Mouse (Mus musculus) stomach, embryonic 14.5 days (tissue): Measurements from ENCODE around the gene Chn2. TPM values are rescaled to one million over a fixed set of nuclear protein-coding genes. Genes with fewer than 3 reads are reported as not detected.
A peak's percentile ranks its signal among the peaks of the same experiment; 100 is the strongest.

Experiments
- ATAC-seq: fragments of 200-750 bp; cut with Nextera tagmentation; 2 replicates; pipeline ENCODE4 v1.8.0; 2017; ENCODE audit warnings: low read depth, moderate TSS enrichment; ENCODE audit not compliant: insufficient number of reproducible peaks, insufficient read depth, low FRiP score
- H3K27ac ChIP-seq: fragments of 300-500 bp; sonication (generic); 2 replicates; pipeline ENCODE4 v1.5.1; 2014; ENCODE audit warnings: mild to moderate bottlenecking, low read length, moderate library complexity, mixed read lengths
- H3K27me3 ChIP-seq: fragments of 300-500 bp; sonication (generic); 2 replicates; pipeline ENCODE4 v1.6.1; 2014; ENCODE audit warnings: low read length, control low read depth, mixed read lengths; ENCODE audit not compliant: control insufficient read depth, insufficient read depth
- H3K36me3 ChIP-seq: fragments of 300-500 bp; sonication (generic); 2 replicates; pipeline ENCODE4 v1.6.1; 2014; ENCODE audit warnings: mild to moderate bottlenecking, control low read depth, low read length, moderate library complexity, mixed read lengths; ENCODE audit not compliant: control insufficient read depth, insufficient read depth
- H3K4me1 ChIP-seq: fragments of 300-500 bp; sonication (generic); 2 replicates; pipeline ENCODE4 v1.6.1; 2014; ENCODE audit warnings: low read length, control low read depth, mixed read lengths; ENCODE audit not compliant: control insufficient read depth, insufficient read depth
- H3K4me2 ChIP-seq: fragments of 300-500 bp; sonication (generic); replicated peaks from 2 replicates; pipeline ENCODE4 v1.6.1; 2014; ENCODE audit warnings: low read depth, low read length, control low read depth
- H3K4me3 ChIP-seq: fragments of 300-500 bp; sonication (generic); 2 replicates; pipeline ENCODE4 v1.5.1; 2014; ENCODE audit warnings: low read depth, low read length, control low read depth
- H3K9ac ChIP-seq: fragments of 300-500 bp; sonication (generic); replicated peaks from 2 replicates; pipeline ENCODE4 v1.6.1; 2014; ENCODE audit warnings: low read depth, mild to moderate bottlenecking, control low read depth, low read length, moderate library complexity, mixed read lengths
- H3K9me3 ChIP-seq: fragments of 300-500 bp; sonication (generic); 2 replicates; pipeline ENCODE4 v1.6.1; 2016; ENCODE audit warnings: low read depth, low read length, control low read depth; ENCODE audit not compliant: control insufficient read depth
- WGBS: fragments of 180-500 bp; shearing (Covaris S2); extraction: QIAGEN DNeasy Blood & Tissue Kit; methylation state at CpG from one replicate; pipeline ENCODE4 v1.1.7; 2014; 5-methylcytosine and 5-hydroxymethylcytosine counted together
- polyA plus RNA-seq: library from polyadenylated mRNA; unstranded; fragments of >200 nt; fragmentation: Nextera tagmentation; extraction: Ambion mirVana; gene quantifications from 2 replicates; pipeline ENCODE4 v1.2.1, GENCODE M21; 2014

Chn2 gene
- polyA plus RNA-seq, 1 experiment from 2014 or later = 19.1 TPM

DNA sequence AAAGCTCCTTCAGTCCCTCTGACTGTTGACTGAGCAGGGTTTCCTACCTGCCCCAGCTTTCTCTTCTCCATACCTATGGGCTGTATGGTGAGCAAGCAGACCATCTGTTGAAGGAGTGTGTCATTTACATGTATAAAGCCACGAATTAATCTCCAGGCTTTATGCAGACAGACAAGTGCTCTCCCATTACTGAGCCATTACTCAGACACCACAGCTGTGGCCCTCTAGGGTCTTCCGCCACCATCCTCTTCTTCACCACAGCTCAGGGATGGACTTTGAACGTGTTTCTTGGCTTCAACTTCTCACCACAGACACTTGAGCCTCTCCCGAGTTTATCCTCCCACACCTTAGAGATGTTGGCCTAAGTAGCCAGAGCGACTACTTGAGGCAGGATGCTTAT is 219.1 kb downstream of the Chn2 start:
- no peaks in the 10 kb centered on the region for H3K4me1 ChIP-seq
- H3K27me3 ChIP-seq = no peaks in the 10 kb centered on the region
- H3K4me3 ChIP-seq = no peak overlapping the region
- no peaks in the 10 kb centered on the region for H3K9me3 ChIP-seq
- no peak for ATAC-seq
- 79% methylated on average over 5 of the region's 5 CpGs for WGBS
- no peak overlapping the region for H3K27ac ChIP-seq
- H3K36me3 ChIP-seq = no peaks in the 10 kb centered on the region
- no peak overlapping the region for H3K4me2 ChIP-seq
- H3K9ac ChIP-seq = no peak overlapping the region

DNA sequence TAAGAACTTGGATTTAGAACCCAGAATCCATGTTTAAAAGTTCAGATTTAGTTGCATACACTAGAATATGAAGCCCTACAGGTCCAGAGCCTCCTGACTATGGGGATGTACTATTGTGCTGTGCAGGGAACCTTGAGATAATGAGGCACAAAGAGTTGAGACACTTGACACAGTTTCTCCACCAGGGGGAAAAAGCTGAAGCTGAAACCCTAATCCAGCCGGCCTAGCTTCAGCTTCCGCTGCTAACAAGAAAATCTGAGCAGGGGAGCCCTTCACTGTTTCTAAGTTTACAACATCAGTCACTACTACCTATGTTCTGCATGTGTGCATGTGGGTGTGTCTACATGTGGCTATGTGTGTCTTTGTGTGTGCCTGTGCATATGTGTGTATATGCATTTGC is 223.4 kb downstream of the Chn2 start:
- Histone ChIP-seq H3K4me1 (no peaks in the 10 kb centered on the region), H3K4me3 (no peak overlapping the region), H3K36me3 (no peaks in the 10 kb centered on the region), H3K9me3 (no peaks in the 10 kb centered on the region), H3K27me3 (no peaks in the 10 kb centered on the region), H3K27ac (no peak overlapping the region), H3K4me2 (no peak overlapping the region), H3K9ac (no peak overlapping the region)
- WGBS = 63% methylated on average over 2 of the region's 2 CpGs
- no peak for ATAC-seq

- H3K9me3 ChIP-seq = no peaks in the 10 kb centered on the region
- no peak overlapping the region for H3K4me3 ChIP-seq
- H3K27ac ChIP-seq = no peak overlapping the region
- no peaks in the 10 kb centered on the region for H3K4me1 ChIP-seq
- H3K4me2 ChIP-seq = no peak overlapping the region
- ATAC-seq = no peak
- H3K9ac ChIP-seq = no peak overlapping the region
- 97% methylated on average over 2 of the region's 2 CpGs for WGBS
- H3K36me3 ChIP-seq = no peaks in the 10 kb centered on the region
- H3K27me3 ChIP-seq = no peaks in the 10 kb centered on the region
Observed at GRCm38 (mm10) chr6:54263890-54264289, 224.5 kb downstream of the Chn2 start.

GRCm38 (mm10) chr6:54264537-54264936 is 225.2 kb downstream of the Chn2 start:
- no peak for ATAC-seq
- H3K27ac ChIP-seq = no peak overlapping the region
- H3K36me3 ChIP-seq = no peaks in the 10 kb centered on the region
- H3K9ac ChIP-seq = no peak overlapping the region
- H3K27me3 ChIP-seq = no peaks in the 10 kb centered on the region
- 73% methylated on average over 7 of the region's 7 CpGs for WGBS
- no peaks in the 10 kb centered on the region for H3K9me3 ChIP-seq
- no peak overlapping the region for H3K4me3 ChIP-seq
- H3K4me1 ChIP-seq = no peaks in the 10 kb centered on the region
- H3K4me2 ChIP-seq = no peak overlapping the region

DNA sequence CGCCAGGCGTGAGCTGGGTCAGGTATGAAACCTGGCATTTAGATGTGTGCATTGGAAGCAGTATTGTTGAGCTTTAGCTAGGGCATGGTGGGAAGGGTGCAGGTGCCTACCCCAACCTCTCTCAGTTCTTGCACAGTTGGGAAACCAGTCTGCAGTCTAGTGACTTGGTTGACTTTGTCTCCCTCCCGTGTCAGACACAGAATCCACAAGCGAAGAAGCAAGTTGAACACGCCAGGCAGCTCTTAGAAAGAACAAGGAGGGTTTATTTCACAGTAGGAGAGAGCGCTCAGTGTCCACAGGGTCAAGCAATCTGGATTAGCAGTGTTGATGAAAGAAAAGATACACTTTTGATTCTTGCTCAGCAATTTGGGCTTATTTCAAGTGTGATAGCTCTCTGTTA is 226.0 kb downstream of the Chn2 start:
- Histone ChIP-seq H3K27ac (no peak overlapping the region), H3K27me3 (no peaks in the 10 kb centered on the region), H3K9ac (no peak overlapping the region), H3K36me3 (no peaks in the 10 kb centered on the region), H3K4me3 (no peak overlapping the region), H3K9me3 (no peaks in the 10 kb centered on the region), H3K4me2 (no peak overlapping the region), H3K4me1 (no peaks in the 10 kb centered on the region)
- ATAC-seq = no peak
- 90% methylated on average over 6 of the region's 6 CpGs for WGBS

- Histone ChIP-seq H3K27ac (peak overlapping the region; percentile 11; the same call in 1 of the 2 replicates), H3K4me1 (peaks cover 13% of the 10 kb centered on the region), H3K36me3 (no peaks in the 10 kb centered on the region), H3K27me3 (no peaks in the 10 kb centered on the region), H3K4me3 (no peak overlapping the region), H3K9me3 (no peaks in the 10 kb centered on the region), H3K9ac (no peak overlapping the region), H3K4me2 (peak overlapping the region; percentile 8; the same call in 1 of the 2 replicates)
- peak; percentile 72; the same call in 1 of the 2 replicates for ATAC-seq
- 51% methylated on average over 14 of the region's 14 CpGs for WGBS
Observed at GRCm38 (mm10) chr6:54272556-54273378, 233.4 kb downstream of the Chn2 start.

DNA sequence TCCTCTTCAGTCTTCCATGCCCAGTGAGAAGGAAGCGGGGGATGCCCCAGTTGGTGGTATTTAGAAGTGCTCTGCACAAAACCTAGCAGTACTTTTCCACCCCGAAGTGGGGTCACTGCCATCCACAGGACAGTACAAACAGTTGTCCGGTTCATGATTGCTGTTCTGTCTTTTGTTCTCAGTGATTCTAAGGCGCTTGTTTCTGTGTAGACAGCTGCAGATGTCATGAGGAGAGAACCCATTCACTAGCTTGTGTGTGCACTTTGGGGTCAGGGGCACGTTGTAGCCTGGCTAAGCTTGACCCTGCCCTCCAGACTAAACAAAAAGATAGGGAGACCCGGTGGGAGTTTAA is 234.0 kb downstream of the Chn2 start:
- 24% methylated on average over 6 of the region's 6 CpGs for WGBS
- Histone ChIP-seq H3K4me3 (no peak overlapping the region), H3K4me2 (peak overlapping the region; percentile 8; the same call in 1 of the 2 replicates), H3K9me3 (no peaks in the 10 kb centered on the region), H3K4me1 (peaks cover 18% of the 10 kb centered on the region), H3K27me3 (no peaks in the 10 kb centered on the region), H3K9ac (no peak overlapping the region), H3K36me3 (no peaks in the 10 kb centered on the region), H3K27ac (no peak overlapping the region)
- no peak for ATAC-seq

- Histone ChIP-seq H3K4me1 (peaks cover 19% of the 10 kb centered on the region), H3K27ac (no peak overlapping the region), H3K9me3 (no peaks in the 10 kb centered on the region), H3K4me2 (no peak overlapping the region), H3K4me3 (no peak overlapping the region), H3K9ac (no peak overlapping the region), H3K36me3 (no peaks in the 10 kb centered on the region), H3K27me3 (no peaks in the 10 kb centered on the region)
- no peak for ATAC-seq
- WGBS = 63% methylated on average over 4 of the region's 4 CpGs
Observed at GRCm38 (mm10) chr6:54277234-54277633, 237.9 kb downstream of the Chn2 start.

DNA sequence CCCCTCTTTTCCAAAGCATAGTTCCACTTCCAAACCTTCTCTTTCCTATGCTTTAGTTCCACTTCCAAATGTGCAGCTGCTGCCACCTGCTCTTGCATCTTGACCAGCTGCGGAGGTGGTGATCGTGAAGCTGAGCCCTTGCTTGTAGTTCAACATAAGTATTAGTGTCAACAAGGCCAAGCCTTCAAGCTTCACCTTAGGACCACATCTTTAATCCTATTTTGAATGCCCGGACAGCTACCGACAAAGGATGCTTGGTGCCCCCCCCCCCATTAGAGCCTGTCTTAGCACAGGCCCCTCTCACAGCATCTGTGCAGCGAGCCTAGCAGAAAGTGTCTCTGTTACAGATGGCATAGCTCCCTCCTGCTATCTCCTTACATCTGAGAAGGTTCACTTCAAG is 238.5 kb downstream of the Chn2 start:
- Histone ChIP-seq H3K9ac (no peak overlapping the region), H3K4me1 (peaks cover 16% of the 10 kb centered on the region), H3K27me3 (no peaks in the 10 kb centered on the region), H3K27ac (0 out of 2 replicates have a peak overlapping the region, but pooled peaks have one; percentile 16), H3K9me3 (no peaks in the 10 kb centered on the region), H3K36me3 (no peaks in the 10 kb centered on the region), H3K4me2 (no peak overlapping the region), H3K4me3 (no peak overlapping the region)
- no peak for ATAC-seq
- 28% methylated on average over 5 of the region's 5 CpGs for WGBS
